Mouse (Mus musculus): ENCODE data around the gene Celsr2.

The Celsr2 gene

GRCm38 (mm10) chr3:108411754-108412121 lies 3.6 kb downstream of the Celsr2 start:
- DNase-seq (ENCODE audit: low spot score), result peak; percentile 75

DNA sequence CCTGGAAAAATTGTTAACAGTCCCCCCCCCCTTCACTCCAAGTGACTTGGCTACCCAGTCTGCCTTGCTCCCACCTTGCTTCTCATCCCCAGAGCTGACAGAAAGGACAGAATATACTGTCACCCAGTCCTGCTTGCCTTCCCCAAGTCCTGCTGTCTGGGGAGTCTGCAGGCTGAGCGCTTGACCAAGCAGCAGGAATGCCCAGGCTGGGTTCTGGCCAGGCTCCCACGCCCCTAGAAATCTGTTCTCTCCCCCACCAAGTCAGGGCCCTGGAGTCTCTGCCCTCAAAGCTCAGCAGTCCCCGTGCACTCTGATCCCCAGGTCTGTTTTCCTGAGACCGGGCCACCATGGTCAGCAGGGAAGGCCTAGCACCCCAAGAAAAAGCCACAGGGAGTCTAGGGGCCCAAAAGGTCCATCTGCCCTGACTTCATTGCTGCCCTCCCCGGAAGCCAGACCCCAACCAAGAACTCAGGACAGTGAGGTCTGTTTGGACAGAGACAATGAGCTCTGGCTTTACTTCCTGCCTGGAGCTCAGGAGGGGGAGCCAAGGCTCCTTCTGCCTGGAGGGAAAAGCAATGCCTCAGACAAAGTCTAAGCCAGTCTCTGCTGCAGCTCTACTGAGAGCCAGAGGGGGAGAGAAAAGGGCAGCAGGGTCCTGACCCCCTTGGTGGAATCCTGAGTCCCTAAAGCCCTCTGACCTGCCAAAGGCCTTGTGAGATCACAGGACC lies 4.2 kb downstream of the Celsr2 start:
- no peak for DNase-seq (ENCODE audit: low spot score)

DNA sequence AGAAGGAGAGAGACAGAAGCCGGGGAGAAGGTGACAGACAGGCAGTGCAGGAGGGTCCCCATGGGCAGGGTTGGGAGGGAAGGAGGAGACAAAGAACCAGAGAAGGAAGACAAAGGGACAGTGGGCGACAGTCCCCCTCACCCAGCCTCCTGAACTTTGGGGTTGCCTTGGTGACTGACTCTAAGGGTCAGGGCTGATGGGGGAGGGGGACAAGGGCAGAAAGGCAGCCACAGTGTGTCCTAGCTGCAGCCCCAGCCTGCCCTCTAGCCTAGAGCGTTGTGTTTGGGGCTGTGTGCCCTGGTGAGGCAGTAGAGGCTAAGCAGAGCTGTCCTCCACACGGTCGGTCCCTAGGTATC lies 5.0 kb downstream of the Celsr2 start:
- DNase-seq (ENCODE audit: low spot score), result no peak

GRCm38 (mm10) chr3:108409656-108410358 lies 5.5 kb downstream of the Celsr2 start:
- no peak for DNase-seq (ENCODE audit: low spot score)

DNA sequence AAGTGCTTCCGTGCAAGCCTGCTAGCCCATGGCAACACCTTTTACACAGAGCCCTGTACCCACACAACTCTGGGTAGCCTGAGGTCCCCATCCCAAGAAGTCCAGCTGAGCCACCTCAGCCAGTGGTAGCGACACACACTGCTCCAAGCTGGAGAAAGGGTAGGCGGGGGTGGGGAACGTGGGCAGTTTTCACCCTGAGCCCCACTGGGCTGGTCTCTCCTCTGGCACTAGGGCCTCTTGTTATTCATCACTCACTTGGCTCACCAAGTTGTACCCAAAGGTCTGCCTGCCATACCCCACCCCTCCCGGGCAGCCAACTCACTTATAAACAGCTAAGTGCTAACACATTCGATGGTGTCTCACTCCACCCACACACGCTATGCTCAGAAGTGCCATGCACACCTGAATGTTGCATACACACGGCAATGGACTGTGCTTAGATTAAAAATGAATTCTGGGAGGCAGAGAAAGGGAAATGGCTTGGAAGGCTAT lies 6.8 kb downstream of the Celsr2 start:
- DNase-seq (ENCODE audit: low spot score), result no peak

DNA sequence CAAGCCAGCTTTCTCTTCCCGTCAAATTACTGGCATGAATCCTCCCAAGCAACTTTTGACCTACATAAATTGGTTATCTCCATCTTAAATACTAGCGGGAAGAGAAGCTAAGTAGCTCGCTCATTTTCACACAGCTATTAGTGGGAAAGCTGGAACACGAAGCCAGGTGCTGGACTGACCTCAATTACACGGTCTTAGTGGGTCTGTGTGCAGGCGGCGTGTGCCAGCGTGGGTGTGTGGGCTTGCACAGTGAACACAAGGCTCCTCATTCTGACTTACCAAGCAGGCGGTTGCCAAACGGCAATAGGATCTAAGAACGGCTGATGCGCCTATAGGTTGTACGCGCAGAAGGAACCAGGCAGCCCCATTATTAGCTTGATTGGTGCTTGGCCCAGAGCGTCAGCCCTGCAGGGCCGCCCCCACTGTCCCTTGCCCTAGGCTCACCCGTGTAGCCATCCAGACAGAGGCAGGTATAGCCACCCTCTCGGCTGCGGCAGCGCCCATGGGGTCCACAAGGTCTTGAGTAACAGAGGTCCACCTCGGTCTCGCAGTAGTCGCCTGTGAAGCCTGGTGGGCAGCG lies 9.0 kb downstream of the Celsr2 start:
- DNase-seq (ENCODE audit: low spot score), result no peak

GRCm38 (mm10) chr3:108405536-108406305 lies 9.6 kb downstream of the Celsr2 start:
- DNase-seq (ENCODE audit: low spot score), result no peak

DNA sequence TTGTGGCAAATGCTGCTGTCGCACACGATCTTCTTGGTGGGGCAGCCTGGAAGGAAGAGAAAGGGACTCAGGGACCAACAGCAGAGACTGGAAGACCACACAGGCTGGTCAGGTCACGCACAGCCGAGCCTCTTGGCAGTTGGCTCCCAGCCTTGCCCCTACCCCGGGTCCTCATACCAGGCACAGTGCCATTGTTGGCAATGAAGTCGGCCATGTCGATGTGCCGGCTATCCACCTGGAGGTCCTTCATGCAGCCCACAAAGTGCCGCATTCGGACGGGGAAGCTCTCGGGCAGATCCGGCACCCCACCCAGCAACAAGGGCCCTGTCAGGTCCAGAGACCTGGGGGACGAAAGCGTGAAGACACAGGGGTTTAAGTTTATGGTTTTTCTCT lies 12.8 kb downstream of the Celsr2 start:
- DNase-seq (ENCODE audit: low spot score), result no peak

DNA sequence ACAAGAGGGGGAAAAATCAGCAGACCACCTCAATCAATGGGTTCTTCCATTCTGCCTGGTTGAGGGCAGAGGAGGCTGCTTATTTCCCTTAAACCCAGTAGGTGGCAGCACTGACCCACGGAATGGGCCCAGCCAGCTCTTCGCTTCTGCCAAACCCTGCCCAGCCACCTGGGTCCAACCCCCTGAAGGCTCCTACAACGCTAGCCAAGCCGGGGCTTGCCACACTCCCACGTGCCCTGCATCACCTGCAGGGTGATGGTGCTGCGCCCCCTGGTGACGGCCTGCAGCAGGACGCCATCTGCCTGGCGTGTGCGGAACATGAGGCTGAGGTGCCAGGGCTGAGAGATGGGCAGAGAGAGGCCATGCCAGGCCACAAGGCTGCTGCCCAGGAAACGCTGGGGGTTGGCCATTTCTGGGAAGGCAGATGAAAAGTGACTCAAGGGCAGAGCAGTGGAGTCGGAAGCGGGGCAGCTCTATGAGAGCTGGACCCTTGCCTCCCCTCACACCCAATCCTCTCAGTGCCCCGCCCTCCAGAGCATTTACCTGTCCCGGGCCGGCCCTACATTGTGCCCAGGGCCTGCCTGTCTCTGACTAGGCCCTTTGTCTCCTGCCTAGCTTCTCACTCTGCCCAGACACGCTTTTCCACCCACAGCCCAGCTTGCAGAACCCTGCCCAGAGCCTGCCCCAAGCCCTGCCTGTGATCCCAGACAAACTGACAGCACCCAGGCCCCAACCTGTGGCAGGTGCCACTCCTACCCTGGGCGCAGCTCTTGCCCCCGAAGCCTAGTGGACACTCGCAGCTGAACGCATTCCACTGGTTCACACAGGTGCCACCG lies 13.4 kb downstream of the Celsr2 start:
- DNase-seq (ENCODE audit: low spot score), result peak; percentile 94

- no peak for DNase-seq (ENCODE audit: low spot score)
Measured at GRCm38 (mm10) chr3:108400442-108400841, 14.9 kb downstream of the Celsr2 start.

- no peak for DNase-seq (ENCODE audit: low spot score)
Measured at GRCm38 (mm10) chr3:108398281-108398680, 17.1 kb downstream of the Celsr2 start.

DNA sequence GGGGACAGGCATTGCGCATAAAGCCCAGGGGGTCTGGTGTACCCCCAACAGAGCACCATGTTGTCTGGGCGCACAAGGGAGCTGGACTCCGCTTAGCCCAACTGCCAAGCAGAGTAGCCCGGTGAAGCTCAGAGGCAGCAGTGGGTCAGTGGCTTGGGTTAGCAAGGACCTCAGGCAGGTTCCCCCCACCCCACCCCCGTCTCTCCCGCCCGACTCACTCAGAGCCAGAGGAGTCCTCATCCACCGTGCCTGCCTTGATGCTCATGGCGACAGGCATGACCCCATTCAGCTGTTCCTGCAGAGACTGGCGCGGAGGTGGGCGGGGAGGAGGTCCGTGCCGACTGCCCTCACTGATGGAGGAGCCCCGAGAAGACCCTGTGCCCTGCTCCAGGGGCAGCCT lies 22.6 kb downstream of the Celsr2 start:
- DNase-seq (ENCODE audit: low spot score), result no peak

DNA sequence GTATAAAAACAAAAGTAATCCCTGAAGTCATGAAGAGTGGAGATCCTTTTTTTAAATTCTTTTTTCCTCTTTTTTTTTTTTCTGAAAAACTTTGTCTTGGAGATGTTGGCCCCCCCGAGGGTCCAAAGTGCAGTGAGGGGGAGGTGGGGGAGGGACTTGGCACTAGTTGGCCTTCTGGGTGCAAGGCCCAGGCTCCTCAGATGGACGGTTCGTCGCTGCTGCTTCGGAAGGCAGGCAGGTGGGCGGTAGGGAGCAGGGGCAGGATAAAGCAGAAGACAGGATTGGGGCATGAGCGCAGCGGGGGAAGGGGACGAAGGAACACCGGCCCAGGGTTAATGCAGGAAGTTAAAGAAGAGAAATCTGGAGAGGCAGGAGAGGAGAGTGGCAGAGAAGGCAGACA lies 23.1 kb downstream of the Celsr2 start:
- DNase-seq (ENCODE audit: low spot score), result no peak

- DNase-seq (ENCODE audit: low spot score), result peak; percentile 96
Measured at GRCm38 (mm10) chr3:108389111-108389545, 26.2 kb downstream of the Celsr2 start.

GRCm38 (mm10) chr3:108386186-108386585 lies 29.2 kb downstream of the Celsr2 start:
- DNase-seq (ENCODE audit: low spot score), result no peak

- no peak for DNase-seq (ENCODE audit: low spot score)
Measured at GRCm38 (mm10) chr3:108384425-108384824, 30.9 kb downstream of the Celsr2 start.

DNA sequence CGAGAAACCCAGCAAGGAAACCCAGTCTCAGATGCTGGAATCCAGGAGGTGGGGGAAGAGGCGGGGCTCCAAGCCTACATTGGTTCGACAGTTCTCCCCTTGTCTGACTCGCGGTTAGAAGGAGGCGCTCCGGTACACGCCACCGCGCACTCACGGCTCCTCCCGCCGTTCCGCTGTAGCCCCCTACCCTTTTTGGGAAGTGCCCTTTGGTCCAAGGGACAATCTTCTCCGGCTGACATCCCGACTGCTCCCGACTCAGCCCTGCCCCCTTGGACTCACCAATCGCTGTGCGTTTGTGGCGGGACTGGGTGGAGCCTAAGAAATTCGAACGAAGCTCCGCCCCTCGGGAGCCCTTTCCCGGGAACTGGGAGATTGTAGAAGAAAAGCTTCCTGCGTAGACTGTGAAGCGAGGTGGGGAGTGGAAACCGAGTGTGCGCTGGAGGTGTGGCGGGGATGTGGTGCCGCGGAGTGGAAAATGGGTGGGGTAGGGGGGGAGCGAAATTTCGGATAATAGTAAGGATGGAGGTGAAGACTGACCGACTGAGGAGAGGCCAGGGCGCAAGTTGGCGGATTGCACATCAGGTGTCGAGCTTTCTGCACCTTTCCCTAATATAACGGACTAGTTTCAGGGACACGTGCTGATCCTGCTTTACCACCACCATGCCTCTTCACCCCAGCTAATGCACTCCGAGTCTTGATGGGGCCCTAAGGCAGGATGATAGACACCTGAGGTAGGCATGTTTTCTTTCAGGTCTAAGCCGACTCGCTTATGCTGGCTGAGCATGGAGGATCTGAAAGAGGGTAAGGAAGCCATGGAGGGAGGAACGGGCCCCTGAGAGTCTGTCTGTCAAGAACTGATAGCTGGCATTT lies 31.6 kb downstream of the Celsr2 start, which contains the start of gene Psrc1:
Psrc1 (plus strand) TSS at position 355 of the 870 bp plus-strand sequence.
- DNase-seq (ENCODE audit: low spot score), result peak; percentile 91

DNA sequence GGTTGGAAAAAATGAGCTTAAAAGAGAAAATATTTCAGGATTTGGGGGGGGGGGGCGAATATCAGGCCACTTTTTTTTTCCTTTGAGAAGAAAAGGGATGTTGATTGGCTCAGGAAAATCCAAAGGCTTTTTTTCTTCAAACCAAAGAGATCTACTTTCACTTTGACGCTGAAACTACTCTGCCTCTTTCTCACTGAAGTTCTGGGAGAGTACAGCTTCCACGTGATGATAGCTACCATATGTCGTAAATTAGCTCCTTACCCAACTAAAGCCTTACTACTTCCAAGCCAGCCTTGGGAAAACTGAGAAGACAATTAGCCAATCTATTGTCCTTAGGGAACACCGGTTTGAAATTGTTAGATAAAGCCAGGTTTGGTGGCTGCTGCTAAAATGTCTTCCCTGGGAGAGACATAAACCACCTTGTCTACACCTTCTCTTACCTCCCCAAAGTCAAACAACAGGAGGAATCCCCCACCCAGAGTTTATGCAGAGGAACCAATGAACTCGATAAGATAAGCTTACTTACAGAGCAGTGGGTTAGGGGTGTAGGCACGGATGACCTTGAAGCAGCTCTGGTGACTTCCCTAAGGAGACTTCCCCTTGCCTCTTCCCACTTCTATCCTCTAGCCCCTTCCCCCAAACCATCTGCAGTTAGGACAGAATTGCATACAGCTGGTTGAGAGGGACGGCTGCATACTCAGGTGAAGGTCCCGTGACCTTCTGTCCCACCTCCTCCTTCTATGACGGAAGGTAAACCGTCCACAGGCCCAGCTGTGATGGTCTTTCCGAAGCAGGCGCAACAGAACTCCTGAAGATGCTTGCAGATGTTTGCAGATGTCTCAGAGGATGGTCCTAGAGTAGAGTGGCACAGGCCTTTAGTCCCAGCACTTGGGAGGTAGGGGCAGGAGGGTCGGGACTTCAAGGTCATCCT lies 33.1 kb downstream of the Celsr2 start:
- DNase-seq (ENCODE audit: low spot score), result no peak

DNA sequence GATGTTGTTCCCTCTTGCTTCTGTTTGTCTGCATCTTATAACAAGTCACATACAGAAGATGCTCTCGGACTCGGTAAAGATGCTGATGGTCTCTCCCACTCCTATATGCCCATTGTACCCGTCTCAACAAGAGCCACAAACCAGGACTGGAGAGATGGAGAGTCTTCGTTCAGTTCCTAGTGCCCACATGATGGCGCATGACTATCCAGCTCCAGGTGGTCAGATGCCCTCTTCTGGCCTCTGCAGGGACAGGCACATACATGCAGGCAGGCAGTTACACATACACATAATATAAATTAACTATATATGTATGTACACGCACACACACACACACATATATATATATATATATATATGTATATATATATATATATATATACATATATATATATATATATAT lies 34.7 kb downstream of the Celsr2 start:
- DNase-seq (ENCODE audit: low spot score), result no peak

All from lung, postnatal 25 days (tissue).